Comparison of ENCODE assay signal across 10 mouse cellular contexts in the genomic region with DNA sequence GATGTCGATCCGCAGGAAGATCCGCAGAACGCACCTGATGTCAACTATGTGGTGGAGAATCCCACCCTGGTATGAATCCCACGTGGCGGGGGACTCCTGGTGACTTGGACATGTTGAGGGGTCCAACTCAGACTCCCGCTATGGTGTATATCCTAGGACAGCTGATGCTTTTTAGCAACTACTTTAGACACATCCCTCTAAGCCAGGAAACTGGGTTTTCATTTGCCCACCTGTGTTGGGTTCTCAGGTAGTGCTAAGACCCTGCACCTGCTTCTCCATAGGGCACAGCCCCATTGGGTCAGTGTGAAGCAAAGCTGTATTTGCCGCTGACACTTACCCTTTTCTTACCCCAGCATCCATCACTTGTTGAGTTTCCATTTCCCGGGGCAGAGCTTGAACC. TPM values are rescaled to one million over a fixed set of nuclear protein-coding genes. Genes with fewer than 3 reads are reported as not detected.
DNase-seq lines count a peak whose midpoint lies in the region; ATAC-seq and TF ChIP-seq lines count a peak whose summit lies in the region.
"Had no signal": no experiment of that assay in that cellular context is flagged by ENCODE, and none has a peak within 500 bp of the region (broad histone marks: within the 10 kb centered on the region; RNA-seq: fewer than 3 reads in every experiment).

No protein-coding gene starts in this region.

- peaks cover 17% of the 10 kb centered on the region for H3K79me2 ChIP-seq in myocyte (ENCODE audit: control insufficient read depth, insufficient read depth)

- no peak for TF ChIP-seq CTCF in lung, adult 2 months (IDR thresholded peaks at IDR 0.05; ENCODE audit: insufficient read depth, low read length)

- DNase-seq in lung, adult 2 months = no peak
- DNase-seq in lung, postnatal 10 days = no peak
- DNase-seq in embryonic facial prominence, embryonic 14.5 days (ENCODE audit: low spot score) = no peak
- no peak for DNase-seq in intestine, embryonic 14.5 days (ENCODE audit: low spot score)
- DNase-seq in right cerebral cortex, postnatal 4 days = no peak
- DNase-seq in B cell, adult 2 months = no peak
- no peak for DNase-seq in cerebellum, adult 9-11 months
- DNase-seq: adrenal gland, adult 2 months; kidney, adult 9 months had no signal

- peaks cover 11% of the 10 kb centered on the region for H3K4me1 ChIP-seq in lung, adult 2 months (ENCODE audit: control insufficient read depth, insufficient read depth, low read length)
- H3K4me1 ChIP-seq in embryonic facial prominence, embryonic 14.5 days (ENCODE audit: control insufficient read depth, insufficient read depth, low read length) = peaks cover 10% of the 10 kb centered on the region
- peaks cover 6% of the 10 kb centered on the region for H3K4me1 ChIP-seq in intestine, embryonic 14.5 days (replicated peaks; ENCODE audit: control insufficient read depth, insufficient read depth, low read length)

- H3K9me3 ChIP-seq in embryonic facial prominence, embryonic 14.5 days (ENCODE audit: control insufficient read depth, low read length) = no peaks in the 10 kb centered on the region
- H3K9me3 ChIP-seq in intestine, embryonic 14.5 days (ENCODE audit: control insufficient read depth, low read length) = no peaks in the 10 kb centered on the region

- no peaks in the 10 kb centered on the region for H3K27me3 ChIP-seq in embryonic facial prominence, embryonic 14.5 days (replicated peaks; ENCODE audit: control insufficient read depth, insufficient read depth, low read length)
- no peaks in the 10 kb centered on the region for H3K27me3 ChIP-seq in intestine, embryonic 14.5 days (replicated peaks; ENCODE audit: control insufficient read depth, insufficient read depth, low read length)
- H3K27me3 ChIP-seq in myocyte (ENCODE audit: control insufficient read depth, insufficient read depth, insufficient read length) = no peaks in the 10 kb centered on the region

- H3K4me2 ChIP-seq in embryonic facial prominence, embryonic 14.5 days (ENCODE audit: low read depth, low read length) = peak overlapping the region; percentile 95
- peak overlapping the region; percentile 87 for H3K4me2 ChIP-seq in intestine, embryonic 14.5 days (ENCODE audit: low read length)
- H3K4me2 ChIP-seq in myocyte (ENCODE audit: low read depth) = peak overlapping the region; percentile 93

- H3ac ChIP-seq in myocyte (ENCODE audit: control insufficient read depth, insufficient read length) = peak overlapping the region; percentile 76

- no peak for ATAC-seq in embryonic facial prominence, embryonic 14.5 days (ENCODE audit: low read depth)
- ATAC-seq in intestine, embryonic 14.5 days (replicated peaks; ENCODE audit: low FRiP score, low TSS enrichment, low read depth) = no peak

- H3K9ac ChIP-seq in embryonic facial prominence, embryonic 14.5 days (ENCODE audit: low read depth, low read length) = peak overlapping the region; percentile 92
- peak overlapping the region; percentile 83 for H3K9ac ChIP-seq in intestine, embryonic 14.5 days (ENCODE audit: low read length)

- WGBS in lung, adult 2 months = 32% methylated on average over 9 of the region's 9 CpGs
- WGBS in embryonic facial prominence, embryonic 14.5 days = 44% methylated on average over 9 of the region's 9 CpGs
- WGBS in intestine, embryonic 14.5 days = 29% methylated on average over 9 of the region's 9 CpGs

- no peak for TF ChIP-seq POLR2A in lung, adult 2 months (IDR thresholded peaks at IDR 0.05; ENCODE audit: borderline replicate concordance, extremely low read depth, low read depth, low read length)
- TF ChIP-seq POLR2A in myocyte (IDR thresholded peaks at IDR 0.05; ENCODE audit: insufficient read length, low read depth) = no peak

- H3K36me3 ChIP-seq in embryonic facial prominence, embryonic 14.5 days (ENCODE audit: control insufficient read depth, insufficient read depth, low read length) = peaks cover 57% of the 10 kb centered on the region
- H3K36me3 ChIP-seq in intestine, embryonic 14.5 days (ENCODE audit: control insufficient read depth, insufficient read depth, low read length) = peaks cover 55% of the 10 kb centered on the region
- peaks cover 17% of the 10 kb centered on the region for H3K36me3 ChIP-seq in myocyte (ENCODE audit: control insufficient read depth, insufficient read depth)

- peak overlapping the region; percentile 85 for H3K4me3 ChIP-seq in lung, adult 2 months (replicated peaks; ENCODE audit: extremely low read depth, low read depth, low read length)
- H3K4me3 ChIP-seq in embryonic facial prominence, embryonic 14.5 days (ENCODE audit: low read depth, low read length) = peak overlapping the region; percentile 92
- peak overlapping the region; percentile 99 for H3K4me3 ChIP-seq in intestine, embryonic 14.5 days (ENCODE audit: low read depth, low read length)
- peak overlapping the region; percentile 39 for H3K4me3 ChIP-seq in myocyte

- no peak overlapping the region for H3K27ac ChIP-seq in embryonic facial prominence, embryonic 14.5 days (replicated peaks; ENCODE audit: low read depth, low read length)
- no peak overlapping the region; the same call in 1 of the 2 replicates for H3K27ac ChIP-seq in intestine, embryonic 14.5 days (ENCODE audit: low read depth)

TF ChIP-seq in myocyte, 11 proteins besides CTCF, POLR2A, EP300 and RAD21:
- no peak for TF ChIP-seq SRF (IDR thresholded peaks at IDR 0.05; ENCODE audit: control insufficient read depth, insufficient read length, low read depth)
- TF ChIP-seq MYOD1 (IDR thresholded peaks at IDR 0.05; ENCODE audit: control insufficient read depth in 1 of 3, insufficient read length in 2 of 3, low read depth in 2 of 3) = no peak
- TF ChIP-seq TCF3 (IDR thresholded peaks at IDR 0.05; ENCODE audit: insufficient read length, low read depth) = no peak
- TF ChIP-seq CEBPB (IDR thresholded peaks at IDR 0.05; ENCODE audit: insufficient read depth, poor library complexity, severe bottlenecking) = no peak
- no peak for TF ChIP-seq MYOG (IDR thresholded peaks at IDR 0.05; ENCODE audit: control insufficient read depth in 1 of 3, insufficient read depth in 1 of 3, insufficient read length in 2 of 3, low read depth in 2 of 3)
- no peak for TF ChIP-seq MAX (IDR thresholded peaks at IDR 0.05; ENCODE audit: low read depth)

RNA-seq across cellular contexts. Expression of a gene that starts 1.1 kb away (rescaled TPM):
- 116 and 141 TPM in 2 replicates for polyA plus RNA-seq in lung, adult 2 months (2012; rRNA removed)
- 207 and 219 TPM in 2 replicates for polyA plus RNA-seq in embryonic facial prominence, embryonic 14.5 days (2014; fragmentation: Nextera tagmentation; extraction: Ambion mirVana)
- 221 and 245 TPM in 2 replicates for polyA plus RNA-seq in intestine, embryonic 14.5 days (2014; fragmentation: Nextera tagmentation; extraction: Ambion mirVana)
- 179 TPM for polyA plus RNA-seq in myocyte (2012; fragmentation: generic; extraction: Trizol)

RNA-seq across cellular contexts. Expression of a gene that starts 1.1 kb away (rescaled TPM):
- 55.8 and 59.8 TPM in 2 replicates for polyA plus RNA-seq in lung, adult 2 months (2012; rRNA removed)
- 32.5 and 36.9 TPM in 2 replicates for polyA plus RNA-seq in embryonic facial prominence, embryonic 14.5 days (2014; fragmentation: Nextera tagmentation; extraction: Ambion mirVana)
- 23.8 and 28.3 TPM in 2 replicates for polyA plus RNA-seq in intestine, embryonic 14.5 days (2014; fragmentation: Nextera tagmentation; extraction: Ambion mirVana)
- 19.7 TPM for polyA plus RNA-seq in myocyte (2012; fragmentation: generic; extraction: Trizol)

RNA-seq across cellular contexts. Expression of a gene that starts 11.1 kb away (rescaled TPM):
- polyA plus RNA-seq in lung, adult 2 months (2012; rRNA removed) = 32.0 and 35.4 TPM in 2 replicates
- 51.0 and 63.8 TPM in 2 replicates for polyA plus RNA-seq in embryonic facial prominence, embryonic 14.5 days (2014; fragmentation: Nextera tagmentation; extraction: Ambion mirVana)
- polyA plus RNA-seq in intestine, embryonic 14.5 days (2014; fragmentation: Nextera tagmentation; extraction: Ambion mirVana) = 83.0 and 89.8 TPM in 2 replicates
- polyA plus RNA-seq in myocyte (2012; fragmentation: generic; extraction: Trizol) = 58.3 TPM

RNA-seq across cellular contexts. Expression of a gene that starts 22.6 kb away (rescaled TPM):
- 0.24 and 1.6 TPM in 2 replicates for polyA plus RNA-seq in lung, adult 2 months (2012; rRNA removed)
- 3.0 and 4.8 TPM in 2 replicates for polyA plus RNA-seq in embryonic facial prominence, embryonic 14.5 days (2014; fragmentation: Nextera tagmentation; extraction: Ambion mirVana)
- polyA plus RNA-seq in intestine, embryonic 14.5 days (2014; fragmentation: Nextera tagmentation; extraction: Ambion mirVana) = 7.8 and 9.4 TPM in 2 replicates
- polyA plus RNA-seq in myocyte (2012; fragmentation: generic; extraction: Trizol) = 130 TPM

RNA-seq across cellular contexts. Expression of a gene that starts 39.2 kb away (rescaled TPM):
- 1,387 and 1,388 TPM in 2 replicates for polyA plus RNA-seq in lung, adult 2 months (2012; rRNA removed)
- 67.2 and 77.4 TPM in 2 replicates for polyA plus RNA-seq in embryonic facial prominence, embryonic 14.5 days (2014; fragmentation: Nextera tagmentation; extraction: Ambion mirVana)
- 106 and 115 TPM in 2 replicates for polyA plus RNA-seq in intestine, embryonic 14.5 days (2014; fragmentation: Nextera tagmentation; extraction: Ambion mirVana)
- 226 TPM for polyA plus RNA-seq in myocyte (2012; fragmentation: generic; extraction: Trizol)

Comparison
In these comparisons a context has a peak if more than half of its experiments do, and no peak if none do; other contexts are left out.
1. H3K4me3 ChIP-seq: peak in every context shown above with its lines; median percentile 99 in intestine, embryonic 14.5 days; 92 in embryonic facial prominence, embryonic 14.5 days; 85 in lung, adult 2 months; 39 in myocyte.